Mouse (Mus musculus) embryonic facial prominence, embryonic 14.5 days (tissue): ENCODE data around the gene Hist2h2bb. TPM values are rescaled to one million over a fixed set of nuclear protein-coding genes. Genes with fewer than 3 reads are reported as not detected.

ENCODE experiments used
- ATAC-seq: fragments of 200-750 bp; cut with Nextera tagmentation; 2 replicates; pipeline ENCODE4 v1.8.0; 2017; ENCODE audit warnings: low read depth, moderate number of reproducible peaks, moderate TSS enrichment
- DNase-seq: peaks from one replicate; pipeline ENCODE4 v3.0.0-alpha.2; 2015; ENCODE audit warnings: low spot score
- H3K27ac ChIP-seq: fragments of 300-500 bp; sonication (generic); replicated peaks from 2 replicates; pipeline ENCODE4 v1.5.1; 2014; ENCODE audit warnings: low read depth, mild to moderate bottlenecking, low read length, moderate library complexity
- H3K27me3 ChIP-seq: fragments of 300-500 bp; sonication (generic); replicated peaks from 2 replicates; pipeline ENCODE4 v1.6.1; 2014; ENCODE audit warnings: low read length; ENCODE audit not compliant: control insufficient read depth, insufficient read depth
- H3K36me3 ChIP-seq: fragments of 300-500 bp; sonication (generic); 2 replicates; pipeline ENCODE4 v1.6.1; 2014; ENCODE audit warnings: low read length, mixed read lengths; ENCODE audit not compliant: control insufficient read depth, insufficient read depth
- H3K4me1 ChIP-seq: fragments of 300-500 bp; sonication (generic); 2 replicates; pipeline ENCODE4 v1.6.1; 2014; ENCODE audit warnings: antibody characterized with exemption, low read length; ENCODE audit not compliant: control insufficient read depth, insufficient read depth
- H3K4me2 ChIP-seq: fragments of 300-500 bp; sonication (generic); 2 replicates; pipeline ENCODE4 v1.6.1; 2014; ENCODE audit warnings: low read depth, mild to moderate bottlenecking, low read length, moderate library complexity, mixed read lengths
- H3K4me3 ChIP-seq: fragments of 300-500 bp; sonication (generic); 2 replicates; pipeline ENCODE4 v1.5.1; 2014; ENCODE audit warnings: low read depth, mild to moderate bottlenecking, low read length
- H3K9ac ChIP-seq: fragments of 300-500 bp; sonication (generic); 2 replicates; pipeline ENCODE4 v1.6.1; 2014; ENCODE audit warnings: low read depth, mild to moderate bottlenecking, low read length, moderate library complexity, mixed read lengths
- H3K9me3 ChIP-seq: fragments of 300-500 bp; sonication (generic); 2 replicates; pipeline ENCODE4 v1.6.1; 2016; ENCODE audit warnings: low read length; ENCODE audit not compliant: control insufficient read depth
- WGBS: fragments of 180-500 bp; shearing (Covaris S2); extraction: QIAGEN DNeasy Blood & Tissue Kit; methylation state at CpG from one replicate; pipeline ENCODE4 v1.1.7; 2014; 5-methylcytosine and 5-hydroxymethylcytosine counted together
- microRNA-seq: library from miRNA; unstranded; fragments of <30 nt; microRNA quantifications from one replicate; pipeline ENCODE4, GENCODE M21; 2016; ENCODE audit warnings: borderline number of aligned reads
- polyA plus RNA-seq: library from polyadenylated mRNA; unstranded; fragments of >200 nt; fragmentation: Nextera tagmentation; extraction: Ambion mirVana; gene quantifications from 2 replicates; pipeline ENCODE4 v1.2.1, GENCODE M21; 2014

Hist2h2bb gene
- polyA plus RNA-seq, 1 experiment from 2014 or later: 12.7 TPM

DNA sequence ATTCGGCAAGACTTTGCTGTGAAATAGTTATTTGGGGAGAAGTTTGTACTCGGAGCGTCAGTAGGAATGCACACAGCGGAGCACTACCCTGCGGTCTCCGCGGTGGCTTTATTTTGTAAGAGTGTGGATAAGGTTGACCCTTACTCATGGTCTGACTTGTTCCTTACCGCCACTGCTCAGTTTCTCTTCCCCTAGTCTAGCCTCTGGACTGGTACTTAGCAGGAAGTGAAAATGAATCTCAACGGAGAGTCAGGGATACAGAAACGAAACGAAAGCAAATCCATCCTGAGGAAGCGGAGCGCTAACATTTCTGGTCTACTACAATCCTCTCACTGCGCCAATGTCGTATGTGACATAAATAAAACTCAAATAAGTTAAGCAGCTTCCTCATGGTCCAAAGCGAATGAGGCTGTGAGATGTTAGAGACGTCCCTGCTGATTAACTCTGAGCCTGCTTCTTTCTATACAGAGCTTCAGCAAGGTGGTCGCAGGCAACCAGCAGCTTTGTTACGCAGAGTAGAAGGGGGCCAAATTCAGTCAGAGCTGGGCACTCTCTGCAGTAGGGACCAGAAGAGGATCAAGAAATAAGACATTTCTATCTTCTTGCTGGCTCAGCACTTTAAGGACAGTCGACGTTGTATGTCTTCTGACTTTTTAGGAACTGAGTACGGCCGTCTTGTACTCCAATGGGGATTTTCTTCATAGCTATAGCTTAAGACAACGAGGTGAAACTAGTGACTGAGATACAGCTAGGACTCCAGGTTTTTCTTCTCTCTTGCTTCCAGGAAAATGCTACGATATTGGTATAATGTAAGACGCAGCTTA, 31.4 kb downstream of the Hist2h2bb start:
- ATAC-seq (no peak), DNase-seq (no peak)
- Histone ChIP-seq H3K36me3 (no peaks in the 10 kb centered on the region), H3K4me1 (no peaks in the 10 kb centered on the region), H3K4me2 (peak overlapping the region; percentile 35), H3K27me3 (0 out of 2 replicates have a peak, but pooled peaks cover 3% of the 10 kb centered on the region), H3K9me3 (no peaks in the 10 kb centered on the region), H3K9ac (no peak overlapping the region), H3K4me3 (peak overlapping the region; percentile 17), H3K27ac (no peak overlapping the region)
- 71% methylated on average over 26 of the region's 26 CpGs for WGBS

DNA sequence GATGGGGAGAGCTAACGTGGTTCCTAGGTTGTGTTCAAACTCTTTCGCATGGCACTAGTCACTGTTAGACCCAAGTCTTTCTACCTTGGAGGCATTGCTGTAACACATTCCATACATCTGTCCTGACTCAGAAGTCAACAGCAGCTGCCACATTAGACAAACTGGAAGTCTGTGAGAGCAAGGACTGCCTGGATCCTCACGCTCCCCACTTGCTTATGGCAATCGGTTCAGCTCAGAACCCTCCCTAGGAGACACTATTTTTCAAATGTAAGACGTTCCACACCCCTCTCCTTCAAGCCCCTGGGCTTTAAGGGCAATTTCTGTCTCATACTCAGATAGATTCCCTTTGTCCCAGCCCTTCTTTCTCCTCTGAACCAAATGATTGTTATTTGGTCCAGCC, 32.5 kb downstream of the Hist2h2bb start:
- 81% methylated on average over 5 of the region's 5 CpGs for WGBS
- no peak overlapping the region for H3K27ac ChIP-seq
- no peaks in the 10 kb centered on the region for H3K9me3 ChIP-seq
- DNase-seq (no peak), ATAC-seq (no peak)
- no peaks in the 10 kb centered on the region for H3K36me3 ChIP-seq
- no peak overlapping the region for H3K4me3 ChIP-seq
- H3K4me2 ChIP-seq: no peak overlapping the region
- no peaks in the 10 kb centered on the region for H3K4me1 ChIP-seq
- H3K9ac ChIP-seq: no peak overlapping the region
- H3K27me3 ChIP-seq: peaks cover 3% of the 10 kb centered on the region; the same call in 1 of the 2 replicates

DNA sequence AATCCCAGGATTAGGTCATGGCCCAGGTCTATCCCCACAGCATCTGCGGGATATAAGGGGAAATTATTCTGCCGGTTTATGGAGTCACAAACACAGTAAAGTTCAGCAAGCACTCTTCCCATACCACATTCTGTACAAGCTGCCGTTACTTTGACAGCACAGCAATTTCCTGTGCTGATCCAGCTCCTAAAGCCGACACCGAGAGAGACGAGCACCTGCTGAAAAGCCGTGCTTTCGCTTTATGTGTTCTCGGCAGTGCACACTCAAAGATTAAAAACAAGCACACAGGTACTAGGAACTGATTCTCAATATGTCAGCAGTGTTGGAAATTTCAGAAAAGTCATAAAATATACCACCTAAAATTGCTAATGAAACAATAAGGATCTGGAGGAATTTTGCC, 37.0 kb downstream of the Hist2h2bb start:
- Histone ChIP-seq H3K4me3 (no peak overlapping the region), H3K4me1 (no peaks in the 10 kb centered on the region), H3K9me3 (no peaks in the 10 kb centered on the region), H3K4me2 (no peak overlapping the region), H3K9ac (no peak overlapping the region), H3K36me3 (no peaks in the 10 kb centered on the region), H3K27ac (no peak overlapping the region), H3K27me3 (no peaks in the 10 kb centered on the region; the same call in 1 of the 2 replicates)
- DNase-seq (no peak), ATAC-seq (no peak)
- WGBS: 71% methylated on average over 9 of the region's 9 CpGs

DNA sequence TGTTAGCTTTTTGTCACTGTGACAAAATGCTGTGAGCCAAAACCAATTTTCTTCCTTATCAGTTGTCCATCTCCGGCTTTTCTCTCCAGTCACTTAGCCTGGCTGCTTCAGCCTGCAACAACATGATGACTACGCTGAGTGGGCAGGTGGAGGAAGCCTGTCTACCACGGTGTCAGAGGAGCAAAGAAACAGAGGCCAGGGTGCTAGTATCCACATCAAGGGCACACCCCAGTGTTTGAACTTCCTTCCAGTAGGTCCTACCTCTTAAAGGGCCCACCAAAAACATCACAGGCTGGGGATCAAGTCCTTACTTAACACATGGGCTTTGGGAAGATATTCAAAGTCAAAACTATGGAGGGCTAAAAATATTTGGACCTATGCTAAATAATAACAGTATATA, 39.9 kb downstream of the Hist2h2bb start:
- no peak overlapping the region for H3K4me2 ChIP-seq
- no peaks in the 10 kb centered on the region for H3K36me3 ChIP-seq
- WGBS: 67% methylated on average over 3 of the region's 3 CpGs
- no peak overlapping the region for H3K9ac ChIP-seq
- no peak overlapping the region for H3K4me3 ChIP-seq
- H3K9me3 ChIP-seq: no peaks in the 10 kb centered on the region
- no peaks in the 10 kb centered on the region; the same call in 1 of the 2 replicates for H3K27me3 ChIP-seq
- no peaks in the 10 kb centered on the region for H3K4me1 ChIP-seq
- no peak overlapping the region for H3K27ac ChIP-seq
- DNase-seq (no peak), ATAC-seq (no peak)

DNA sequence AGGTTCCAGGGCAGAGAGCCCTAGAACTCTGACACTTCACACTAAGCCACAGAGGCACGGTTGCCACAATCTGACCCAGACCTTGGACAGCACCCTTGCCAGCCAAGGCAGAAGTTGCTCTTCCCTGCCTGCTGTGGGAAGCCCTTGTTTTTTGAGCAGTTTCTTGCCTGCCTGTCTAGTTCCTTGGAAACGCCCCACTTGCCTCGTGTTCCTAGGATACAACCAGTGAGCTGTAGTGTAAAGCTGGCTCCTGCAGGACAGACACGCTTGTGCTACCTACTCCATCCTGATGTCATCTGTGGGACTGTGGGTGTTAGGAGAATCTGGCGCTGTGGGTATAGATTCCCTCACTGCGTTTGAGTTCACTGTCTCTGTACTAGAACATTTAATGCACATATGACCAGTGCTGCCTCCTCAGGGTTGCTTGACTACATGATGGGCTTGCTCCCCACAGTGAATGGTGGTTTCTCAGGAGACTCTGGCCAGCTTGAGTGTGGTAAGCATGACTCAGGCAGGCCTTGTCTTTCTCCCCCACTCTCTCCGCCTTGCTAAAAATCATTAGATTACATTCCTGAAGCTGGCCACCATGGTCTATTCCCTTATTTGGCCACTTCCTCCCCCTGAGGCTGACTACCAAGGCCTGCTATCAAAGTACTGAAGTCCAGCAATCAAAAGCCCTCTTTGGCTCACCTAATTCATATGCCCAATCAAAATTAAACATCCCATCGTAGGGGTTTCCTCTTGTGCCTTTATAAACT, 43.0 kb downstream of the Hist2h2bb start:
- Histone ChIP-seq H3K4me2 (no peak overlapping the region), H3K4me3 (no peak overlapping the region), H3K36me3 (no peaks in the 10 kb centered on the region), H3K27ac (no peak overlapping the region), H3K4me1 (no peaks in the 10 kb centered on the region), H3K9me3 (no peaks in the 10 kb centered on the region), H3K27me3 (no peaks in the 10 kb centered on the region), H3K9ac (no peak overlapping the region)
- ATAC-seq (no peak), DNase-seq (no peak)
- 62% methylated on average over 8 of the region's 8 CpGs for WGBS

Small RNA genes lying within 50 kb of the gene (microRNA-seq; reads per million reads assigned to microRNA genes)
- gene Gm44492 (not detected), gene Gm47311 (not detected), gene Gm47313 (not detected)

Other genes starting within 250 kb of the Hist2h2bb start
- gene Vps45, start 211.3 kb upstream of the Hist2h2bb start, polyA plus RNA-seq: 24.4 and 25.7 TPM in 2 replicates
- gene Otud7b, start 165.2 kb upstream of the Hist2h2bb start, polyA plus RNA-seq: 17.6 and 20.0 TPM in 2 replicates
- gene Mtmr11, start 107.7 kb upstream of the Hist2h2bb start, polyA plus RNA-seq: 19.7 and 24.6 TPM in 2 replicates
- gene Sf3b4, start 97.4 kb upstream of the Hist2h2bb start, polyA plus RNA-seq: 152 and 158 TPM in 2 replicates
- gene Sv2a, start 88.6 kb upstream of the Hist2h2bb start, polyA plus RNA-seq: 4.4 and 6.1 TPM in 2 replicates
- gene Bola1, start 50.0 kb upstream of the Hist2h2bb start, polyA plus RNA-seq: 47.5 and 55.7 TPM in 2 replicates
- gene Hist2h2ab, start 49.9 kb upstream of the Hist2h2bb start, polyA plus RNA-seq: 0.72 and 0.78 TPM in 2 replicates
- gene Hist2h2ac, start 48.9 kb upstream of the Hist2h2bb start, polyA plus RNA-seq: 8.4 and 10.0 TPM in 2 replicates
- gene Hist2h2be, start 48.6 kb upstream of the Hist2h2bb start, polyA plus RNA-seq: 7.8 and 8.8 TPM in 2 replicates
- 5.2 and 5.3 TPM in 2 replicates for gene Hist2h3c2, start 30.6 kb upstream of the Hist2h2bb start, polyA plus RNA-seq
- gene Hist2h2aa2, start 29.5 kb upstream of the Hist2h2bb start, polyA plus RNA-seq: 46.9 and 57.6 TPM in 2 replicates
- 19.8 and 22.0 TPM in 2 replicates for gene Hist2h2aa1, start 24.3 kb upstream of the Hist2h2bb start, polyA plus RNA-seq
- gene Hist2h3c1, start 23.1 kb upstream of the Hist2h2bb start, polyA plus RNA-seq: 0.48 TPM in 1 of 2 replicates, not detected in the other
- 6.9 TPM in 2 replicates for gene Hist2h4, start 6.4 kb upstream of the Hist2h2bb start, polyA plus RNA-seq
- gene Hist2h3b, start 1.1 kb upstream of the Hist2h2bb start, polyA plus RNA-seq: 44.3 and 57.8 TPM in 2 replicates
- 4.0 and 5.3 TPM in 2 replicates for gene Fcgr1, start 24.2 kb downstream of the Hist2h2bb start, polyA plus RNA-seq
- not detected in 2 replicates for gene BC107364, start 182.6 kb downstream of the Hist2h2bb start, polyA plus RNA-seq